Mouse (Mus musculus) CH12.LX (cell line): ENCODE measurements around the gene Pld1.

Source experiments
- CHD2 ChIP-seq: IDR thresholded peaks from 2 replicates; pipeline ENCODE4 v1.6.1; 2011; ENCODE audit warnings: low read length, improper control_type of control experiment
- CTCF ChIP-seq, 2 experiments: IDR thresholded peaks in 1 of 2; conservative IDR thresholded peaks in 1 of 2; 2 replicates each; pipeline ENCODE4 v1.5.1; 2011 to 2012; ENCODE audit warnings: low read depth in 2 of 2, low read length in 2 of 2, improper control_type of control experiment in 1 of 2, inconsistent platforms in 1 of 2, mild to moderate bottlenecking in 1 of 2, moderate library complexity in 1 of 2
- JUND ChIP-seq: conservative IDR thresholded peaks from 2 replicates; pipeline ENCODE4 v1.6.1; 2011; ENCODE audit warnings: low read depth, low read length, improper control_type of control experiment
- NRF1 ChIP-seq: IDR thresholded peaks from 2 replicates; pipeline ENCODE4 v1.6.1; 2014; ENCODE audit warnings: low read depth, mild to moderate bottlenecking, inconsistent platforms, low read length, improper control_type of control experiment, moderate library complexity
- POLR2A ChIP-seq: IDR thresholded peaks from 2 replicates; pipeline ENCODE4 v1.6.1; 2011; ENCODE audit warnings: low read depth, mild to moderate bottlenecking, improper control_type of control experiment, low read length

DNA sequence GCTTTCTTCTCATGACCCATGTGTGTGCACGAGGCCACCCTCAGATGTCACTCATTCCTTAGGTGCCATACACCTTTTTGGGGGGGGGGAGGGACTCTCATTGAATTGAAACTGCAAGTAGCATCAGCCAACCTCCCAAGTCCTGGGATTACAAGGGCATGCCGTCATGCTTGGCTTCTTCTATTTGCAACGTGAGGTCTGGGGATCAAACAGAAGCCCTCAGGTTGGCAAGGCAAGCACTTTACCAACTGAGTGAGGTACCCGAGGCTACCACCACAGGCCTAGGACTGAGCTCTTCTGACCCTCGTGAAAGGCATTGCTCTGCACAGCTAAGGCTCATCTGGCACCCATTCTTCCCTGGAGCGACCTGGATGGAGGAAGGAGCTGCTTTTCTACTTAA is 65.8 kb downstream of the Pld1 start:
- TF ChIP-seq POLR2A = no peak
- no peak for TF ChIP-seq CHD2
- no peak for TF ChIP-seq JUND
- TF ChIP-seq NRF1 = no peak
- TF ChIP-seq CTCF (conservative IDR thresholded peaks at IDR 0.05 in 1 of 2, IDR thresholded peaks at IDR 0.05 in 1 of 2; ENCODE audit: low read depth in 2 of 2, low read length in 2 of 2) = no peak
